Mouse (Mus musculus): Measurements from ENCODE around the gene Xpr1.

DNA sequence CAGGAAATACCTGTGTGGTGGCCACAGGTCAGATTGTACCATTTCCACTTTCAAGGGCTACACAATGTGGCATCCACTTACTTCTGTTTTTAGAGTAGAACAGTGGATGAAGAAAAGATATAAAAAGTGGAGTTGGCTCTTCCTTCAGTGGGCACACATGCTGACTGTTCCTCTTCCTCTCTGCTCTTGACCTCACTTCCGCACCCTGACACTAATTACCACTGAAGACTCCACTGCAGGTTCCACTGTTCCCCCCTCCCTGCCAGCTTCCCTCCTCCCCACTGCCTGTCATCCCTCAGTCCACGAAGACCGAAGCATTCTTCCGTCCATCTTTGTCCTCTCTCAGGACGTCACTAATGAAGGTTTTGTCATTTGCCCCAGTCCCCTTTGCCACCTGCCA is 45.4 kb upstream of the Xpr1 start:
- TF ChIP-seq SMC3 (IDR thresholded peaks at IDR 0.05; ENCODE audit: low read depth, low read length) (no peak), CTCF (IDR thresholded peaks at IDR 0.05 in 2 of 3, conservative IDR thresholded peaks at IDR 0.05 in 1 of 3; ENCODE audit: control insufficient read depth in 1 of 3, insufficient read depth in 1 of 3, low read depth in 2 of 3, low read length in 3 of 3, poor library complexity in 1 of 3, severe bottlenecking in 1 of 3) (no peak), POLR2AphosphoS2 (IDR thresholded peaks at IDR 0.05; ENCODE audit: low read length) (no peak), EP300 (IDR thresholded peaks at IDR 0.05; ENCODE audit: low read depth in 1 of 2, low read length in 2 of 2) (no peak), ZKSCAN1 (IDR thresholded peaks at IDR 0.05; ENCODE audit: low read depth, low read length) (no peak), POLR2A (IDR thresholded peaks at IDR 0.05; ENCODE audit: control insufficient read depth in 1 of 2, insufficient read depth in 1 of 2, low read depth in 1 of 2, low read length in 2 of 2, poor library complexity in 1 of 2) (no peak), SIN3A (IDR thresholded peaks at IDR 0.05; ENCODE audit: low read length) (no peak), CHD1 (IDR thresholded peaks at IDR 0.05; ENCODE audit: low read depth, low read length) (no peak), RAD21 (IDR thresholded peaks at IDR 0.05; ENCODE audit: low read depth, low read length) (no peak), POLR2AphosphoS5 (IDR thresholded peaks at IDR 0.05; ENCODE audit: borderline replicate concordance, low read depth, low read length) (no peak), GATA1 (IDR thresholded peaks at IDR 0.05; ENCODE audit: low read depth, low read length) (no peak)
